Mouse (Mus musculus) gastrocnemius, adult 8-10 months (tissue): ENCODE data around the gene Mef2c. TPM values are rescaled to one million over a fixed set of nuclear protein-coding genes. Genes with fewer than 3 reads are reported as not detected.
A peak's percentile ranks its signal among the peaks of the same experiment; 100 is the strongest.

ENCODE experiments used
- DNase-seq, 2 experiments: peaks; one replicate each; pipeline ENCODE4 v3.0.0; 2022; ENCODE audit warnings: low spot score in 2 of 2
- total RNA-seq, 4 experiments: library from RNA; stranded (reverse); gene quantifications; 2 replicates each; pipeline ENCODE4 v1.2.4; 2022

Gene Mef2c
- 100 to 1,000 TPM; 425 to 467 (median 426) TPM for total RNA-seq

- DNase-seq = peak; percentile 69 to 78
Measured at GRCm38 (mm10) chr13:83503919-83504318, at the start of gene Mef2c. Gene Mef2c (plus strand): TSS chr13:83504034.

GRCm38 (mm10) chr13:83458729-83459128, 45.1 kb upstream of the Mef2c start:
- DNase-seq = no peak

- DNase-seq = no peak
Measured at GRCm38 (mm10) chr13:83459600-83459999, 44.2 kb upstream of the Mef2c start.

- no peak for DNase-seq
Measured at GRCm38 (mm10) chr13:83460620-83461019, 43.2 kb upstream of the Mef2c start.

GRCm38 (mm10) chr13:83461556-83461955, 42.3 kb upstream of the Mef2c start:
- no peak for DNase-seq

- DNase-seq = no peak
Measured at GRCm38 (mm10) chr13:83466756-83467155, 37.1 kb upstream of the Mef2c start.

GRCm38 (mm10) chr13:83468794-83469193, 35.0 kb upstream of the Mef2c start:
- DNase-seq = no peak

GRCm38 (mm10) chr13:83473755-83474154, 30.1 kb upstream of the Mef2c start:
- no peak for DNase-seq

GRCm38 (mm10) chr13:83480388-83480787, 23.4 kb upstream of the Mef2c start:
- DNase-seq = no peak

- no peak for DNase-seq
Measured at GRCm38 (mm10) chr13:83481310-83481709, 22.5 kb upstream of the Mef2c start.

GRCm38 (mm10) chr13:83482087-83482486, 21.7 kb upstream of the Mef2c start:
- DNase-seq = no peak

GRCm38 (mm10) chr13:83484215-83484614, 19.6 kb upstream of the Mef2c start:
- no peak for DNase-seq

GRCm38 (mm10) chr13:83484721-83485369, 19.0 kb upstream of the Mef2c start:
- no peak for DNase-seq

GRCm38 (mm10) chr13:83492051-83492450, 11.8 kb upstream of the Mef2c start:
- no peak for DNase-seq

GRCm38 (mm10) chr13:83497708-83498107, 6.1 kb upstream of the Mef2c start:
- DNase-seq = no peak

- DNase-seq = no peak
Measured at GRCm38 (mm10) chr13:83499526-83499925, 4.3 kb upstream of the Mef2c start.

- DNase-seq = no peak
Measured at GRCm38 (mm10) chr13:83507687-83508086, 3.9 kb downstream of the Mef2c start.

- peak; percentile 38 to 64 for DNase-seq
Measured at GRCm38 (mm10) chr13:83515013-83515547, 11.2 kb downstream of the Mef2c start.

- peak; percentile 28 to 42 for DNase-seq
Measured at GRCm38 (mm10) chr13:83517660-83518609, 14.1 kb downstream of the Mef2c start.

- no peak for DNase-seq
Measured at GRCm38 (mm10) chr13:83520807-83521206, 17.0 kb downstream of the Mef2c start.

- DNase-seq = peak; percentile 14 to 32
Measured at GRCm38 (mm10) chr13:83523232-83523969, 19.6 kb downstream of the Mef2c start.
